Mouse (Mus musculus) heart, embryonic 13.5 days (tissue): ENCODE measurements at regions not wholly inside any gene's neighbourhood (a gene's known extent, or its start where the extent isn't known, plus 50 kb on each side); places are given as distances from the start of the nearest gene placed in this dataset.
A peak's percentile ranks its signal among the peaks of the same experiment; 100 is the strongest.

Source experiments
- ATAC-seq: fragments of 200-750 bp; cut with Nextera tagmentation; 2 replicates; pipeline ENCODE4 v1.8.0; 2017; ENCODE audit warnings: moderate TSS enrichment; ENCODE audit not compliant: insufficient number of reproducible peaks, low FRiP score, low TSS enrichment; ENCODE audit errors: extremely low read depth
- H3K27ac ChIP-seq: fragments of 300-500 bp; sonication (generic); replicated peaks from 2 replicates; pipeline ENCODE4 v1.5.1; 2015; ENCODE audit warnings: moderate library complexity, mild to moderate bottlenecking, inconsistent platforms
- H3K27me3 ChIP-seq: fragments of 300-500 bp; sonication (generic); replicated peaks from 2 replicates; pipeline ENCODE4 v1.6.1; 2015; ENCODE audit warnings: mild to moderate bottlenecking, inconsistent platforms
- H3K36me3 ChIP-seq: fragments of 300-500 bp; sonication (generic); 2 replicates; pipeline ENCODE4 v1.6.1; 2015; ENCODE audit warnings: mild to moderate bottlenecking, inconsistent platforms
- H3K4me1 ChIP-seq: fragments of 300-500 bp; sonication (generic); 2 replicates; pipeline ENCODE4 v1.6.1; 2015; ENCODE audit warnings: inconsistent platforms
- H3K4me2 ChIP-seq: fragments of 300-500 bp; sonication (generic); 2 replicates; pipeline ENCODE4 v1.6.1; 2015; ENCODE audit warnings: inconsistent platforms, mild to moderate bottlenecking, moderate library complexity
- H3K4me3 ChIP-seq: fragments of 300-500 bp; sonication (generic); 2 replicates; pipeline ENCODE4 v1.5.1; 2015; ENCODE audit warnings: moderate library complexity, mild to moderate bottlenecking, inconsistent platforms
- H3K9ac ChIP-seq: fragments of 300-500 bp; sonication (generic); 2 replicates; pipeline ENCODE4 v1.6.1; 2015; ENCODE audit warnings: inconsistent platforms, mild to moderate bottlenecking, moderate library complexity
- H3K9me3 ChIP-seq: fragments of 300-500 bp; sonication (generic); 2 replicates; pipeline ENCODE4 v1.6.1; 2016; ENCODE audit warnings: inconsistent platforms
- WGBS: fragments of 180-500 bp; shearing (Covaris S2); methylation state at CpG from one replicate; pipeline ENCODE4 v1.1.7; 2015; ENCODE audit warnings: mixed read lengths; 5-methylcytosine and 5-hydroxymethylcytosine counted together

DNA sequence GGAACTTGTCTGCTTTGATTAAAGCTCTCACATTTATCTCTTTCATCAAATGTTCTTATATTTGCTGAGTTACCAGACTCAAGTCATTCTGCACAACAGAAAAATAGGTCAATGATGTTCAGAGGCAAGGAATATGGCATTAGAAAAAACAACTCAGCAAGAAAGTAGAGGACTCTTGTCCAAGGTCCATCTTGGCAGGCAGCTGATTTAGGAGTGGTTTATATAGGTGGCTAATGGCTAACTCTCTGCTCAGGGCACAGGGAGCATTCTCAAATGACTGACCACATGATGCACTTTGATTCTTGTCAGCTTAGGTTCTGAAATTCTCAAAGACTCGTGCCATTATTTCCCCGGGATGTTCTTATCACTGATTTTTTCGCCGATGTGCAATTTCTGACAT, 216.7 kb upstream of the Mmadhc start:
- no peak overlapping the region for H3K4me2 ChIP-seq
- no peak overlapping the region for H3K9ac ChIP-seq
- no peak overlapping the region for H3K4me3 ChIP-seq
- no peaks in the 10 kb centered on the region for H3K36me3 ChIP-seq
- no peak overlapping the region for H3K27ac ChIP-seq
- no peak for ATAC-seq
- no peaks in the 10 kb centered on the region for H3K27me3 ChIP-seq
- H3K4me1 ChIP-seq = no peaks in the 10 kb centered on the region
- 82% methylated on average over 4 of the region's 4 CpGs for WGBS
- no peaks in the 10 kb centered on the region for H3K9me3 ChIP-seq

DNA sequence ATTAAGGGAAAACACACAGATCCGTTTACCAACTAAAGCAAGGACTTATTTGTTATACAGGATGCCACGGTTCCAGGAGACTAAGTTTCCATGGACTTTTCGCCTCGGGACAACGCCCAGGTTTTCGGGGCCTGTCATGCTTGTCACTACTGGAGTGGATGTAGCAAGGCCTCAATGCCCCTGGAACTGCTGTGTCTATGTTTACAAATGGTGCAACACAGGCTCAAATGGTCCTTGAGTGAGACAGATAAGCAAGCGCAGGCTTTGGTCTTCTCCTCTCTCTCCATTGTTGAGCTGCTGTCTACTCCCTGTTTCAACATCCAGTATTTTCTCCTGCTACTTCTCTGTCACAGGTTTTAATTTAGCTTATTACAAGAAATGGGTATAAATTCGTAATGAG, 202.1 kb upstream of the Mmadhc start:
- whole genome bisulfite sequencing = 76% methylated on average over 8 of the region's 8 CpGs
- Histone ChIP-seq H3K27me3 (no peaks in the 10 kb centered on the region), H3K27ac (no peak overlapping the region), H3K9ac (no peak overlapping the region), H3K4me3 (no peak overlapping the region), H3K9me3 (no peaks in the 10 kb centered on the region), H3K4me2 (no peak overlapping the region), H3K4me1 (peaks cover 6% of the 10 kb centered on the region), H3K36me3 (no peaks in the 10 kb centered on the region)
- ATAC-seq = no peak

DNA sequence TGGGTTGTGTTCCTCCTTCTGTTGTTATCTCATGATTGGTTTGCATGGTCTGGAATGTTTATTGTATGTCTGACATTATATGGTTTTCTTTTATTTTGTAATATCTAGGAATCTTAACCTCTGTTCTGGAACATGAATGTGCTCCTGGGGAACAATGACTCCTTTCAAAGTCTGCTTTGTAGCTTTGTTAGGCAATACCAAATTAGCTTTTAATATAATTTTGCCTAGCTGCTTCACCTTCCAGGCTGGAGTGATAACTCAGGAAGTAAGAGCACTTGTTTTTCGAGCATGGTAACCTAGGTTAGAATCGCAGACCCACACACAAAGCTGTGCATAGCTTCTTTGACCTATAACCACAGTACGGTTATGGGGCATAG, 199.4 kb upstream of the Mmadhc start:
- H3K27ac ChIP-seq = no peak overlapping the region
- H3K27me3 ChIP-seq = no peaks in the 10 kb centered on the region
- no peak for ATAC-seq
- no peaks in the 10 kb centered on the region for H3K9me3 ChIP-seq
- no peak overlapping the region for H3K4me3 ChIP-seq
- no peak overlapping the region for H3K9ac ChIP-seq
- H3K4me2 ChIP-seq = no peak overlapping the region
- no peaks in the 10 kb centered on the region for H3K36me3 ChIP-seq
- peaks cover 6% of the 10 kb centered on the region for H3K4me1 ChIP-seq
- 83% methylated on average over 3 of the region's 3 CpGs for whole genome bisulfite sequencing

DNA sequence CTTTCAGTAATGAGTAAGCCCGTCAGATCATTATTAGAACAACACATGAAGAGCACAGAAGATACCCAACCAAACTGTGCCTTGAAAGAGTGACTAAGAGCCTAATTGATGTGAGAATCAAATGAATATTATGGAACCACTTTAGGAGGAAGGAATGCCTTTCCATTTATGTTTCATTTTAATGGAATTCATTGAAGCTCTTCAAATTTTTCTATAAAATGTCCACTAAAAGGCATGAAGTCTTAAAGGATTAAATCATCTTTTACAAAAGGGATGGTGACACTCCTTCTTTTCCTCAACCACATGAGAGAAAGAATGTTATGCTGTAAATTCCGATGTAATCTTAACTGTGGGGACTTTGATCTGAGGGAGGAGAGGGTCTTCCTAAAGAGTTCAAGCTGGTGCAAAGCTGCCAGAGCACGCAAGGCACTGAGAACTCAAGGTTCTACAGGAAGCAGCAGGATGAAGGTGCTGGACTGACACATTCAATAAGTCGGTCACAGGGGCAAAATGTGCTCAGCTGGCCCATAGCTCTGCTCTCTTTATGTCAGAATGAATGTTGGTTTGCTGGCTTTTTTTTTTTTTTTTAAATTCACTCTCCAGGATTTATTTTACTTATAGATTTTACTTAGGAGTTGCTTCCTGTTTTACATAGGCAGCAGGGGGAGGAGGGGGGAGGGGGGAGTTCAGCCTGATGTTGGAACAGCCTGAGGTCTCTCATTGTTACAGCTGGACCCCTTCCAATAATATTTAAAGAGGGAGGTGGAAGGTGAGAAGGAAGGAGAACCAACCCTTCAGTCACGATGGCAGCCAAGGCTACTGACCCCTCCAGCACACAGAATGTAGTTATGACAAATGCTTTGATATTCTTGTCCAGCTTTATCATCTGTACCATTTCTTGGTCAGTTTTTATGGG, 198.8 kb upstream of the Mmadhc start:
- no peak for ATAC-seq

DNA sequence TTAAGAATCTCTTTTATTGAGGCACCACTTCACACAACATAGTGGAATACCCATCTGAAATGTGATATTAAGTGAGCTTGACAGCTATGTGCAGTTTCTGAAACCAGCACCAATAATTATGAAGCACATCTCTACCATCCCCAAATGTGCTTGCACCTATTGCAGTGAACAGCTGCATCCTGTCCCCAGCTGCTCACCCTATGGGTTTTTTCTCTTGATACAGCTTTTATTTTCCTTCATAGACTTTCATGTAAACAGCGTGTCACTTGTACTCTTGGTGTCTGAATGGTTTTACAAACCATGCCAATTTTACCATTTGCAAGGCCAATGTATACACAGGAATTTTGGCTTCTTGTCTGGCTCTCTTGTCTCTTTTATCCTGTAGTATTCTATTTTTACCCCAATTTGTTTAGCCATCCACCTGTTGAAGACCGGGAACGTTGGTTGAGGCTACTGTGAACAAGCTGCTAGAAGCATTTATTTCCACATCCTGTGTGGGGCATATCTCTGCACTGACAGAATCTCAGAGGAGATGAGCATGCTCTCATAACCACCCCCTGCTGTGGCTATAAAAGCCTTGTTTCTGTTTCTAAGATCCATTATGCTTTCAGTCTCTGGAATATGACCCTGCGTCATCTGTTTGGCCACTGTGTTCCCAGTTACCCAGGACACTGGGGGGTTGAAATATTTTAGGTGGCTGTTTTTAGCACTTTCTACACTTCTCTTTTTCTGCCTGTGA, 197.2 kb upstream of the Mmadhc start:
- Histone ChIP-seq H3K9me3 (no peaks in the 10 kb centered on the region), H3K36me3 (no peaks in the 10 kb centered on the region), H3K4me2 (no peak overlapping the region), H3K4me1 (peaks cover 6% of the 10 kb centered on the region), H3K27me3 (no peaks in the 10 kb centered on the region), H3K9ac (no peak overlapping the region), H3K27ac (no peak overlapping the region), H3K4me3 (no peak overlapping the region)
- no peak for ATAC-seq
- 54% methylated on average over 4 of the region's 4 CpGs for WGBS

More for the DNA sequence above, 198.8 kb upstream of the Mmadhc start:
- Histone ChIP-seq H3K4me1 (peaks cover 6% of the 10 kb centered on the region), H3K9me3 (no peaks in the 10 kb centered on the region), H3K4me2 (no peak overlapping the region), H3K27ac (no peak overlapping the region), H3K27me3 (no peaks in the 10 kb centered on the region), H3K9ac (no peak overlapping the region), H3K36me3 (no peaks in the 10 kb centered on the region), H3K4me3 (no peak overlapping the region)
- 36% methylated on average over 5 of the region's 5 CpGs for WGBS

DNA sequence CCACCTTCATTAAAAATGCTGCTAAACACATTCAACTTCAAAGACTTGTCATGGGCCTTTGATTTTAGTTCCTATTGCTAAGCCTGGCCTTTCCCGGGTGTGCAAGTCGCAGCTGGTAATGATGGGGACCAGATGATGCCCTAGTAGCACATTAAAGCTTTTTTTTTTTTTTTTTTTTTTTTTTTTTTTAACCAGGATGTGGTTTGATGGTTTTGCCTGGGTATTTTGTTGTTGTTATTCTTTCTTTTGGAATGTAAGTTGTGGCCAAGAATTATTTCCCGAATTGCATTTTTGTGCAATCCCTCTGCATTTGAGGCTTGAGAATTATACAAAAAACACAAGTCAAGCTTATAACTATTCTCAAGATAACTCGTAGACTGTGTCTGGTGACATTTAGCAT, 167.2 kb upstream of the Mmadhc start:
- Histone ChIP-seq H3K9me3 (peaks cover 7% of the 10 kb centered on the region), H3K27ac (no peak overlapping the region), H3K4me2 (no peak overlapping the region), H3K9ac (no peak overlapping the region), H3K36me3 (no peaks in the 10 kb centered on the region), H3K27me3 (no peaks in the 10 kb centered on the region), H3K4me1 (no peaks in the 10 kb centered on the region), H3K4me3 (no peak overlapping the region)
- WGBS = 73% methylated on average over 4 of the region's 4 CpGs
- ATAC-seq = no peak

DNA sequence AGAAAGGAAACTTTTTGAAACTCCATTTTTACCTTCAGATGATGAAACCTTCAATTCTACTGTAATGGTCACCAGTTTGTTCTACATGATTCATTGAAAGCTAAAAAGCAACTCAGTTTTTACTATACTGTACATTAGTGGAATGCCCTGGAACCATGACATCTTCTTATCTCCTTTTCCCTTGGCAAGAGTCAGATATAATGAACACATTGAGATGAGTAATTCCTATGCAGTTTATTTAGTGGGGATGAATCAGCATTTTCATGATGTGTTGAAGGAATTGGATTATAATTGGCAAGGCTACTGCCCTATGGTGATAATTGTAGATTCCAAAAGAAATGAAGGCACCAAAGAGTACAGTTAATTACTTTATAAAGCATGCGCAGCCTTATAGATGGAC, 165.8 kb upstream of the Mmadhc start:
- WGBS = 88% methylated on average over 1 of the region's 1 CpGs
- no peak overlapping the region for H3K9ac ChIP-seq
- H3K27me3 ChIP-seq = no peaks in the 10 kb centered on the region
- peaks cover under 1% of the 10 kb centered on the region for H3K4me1 ChIP-seq
- H3K9me3 ChIP-seq = peaks cover 12% of the 10 kb centered on the region
- no peak overlapping the region for H3K4me3 ChIP-seq
- no peaks in the 10 kb centered on the region for H3K36me3 ChIP-seq
- no peak for ATAC-seq
- H3K4me2 ChIP-seq = no peak overlapping the region
- H3K27ac ChIP-seq = no peak overlapping the region

DNA sequence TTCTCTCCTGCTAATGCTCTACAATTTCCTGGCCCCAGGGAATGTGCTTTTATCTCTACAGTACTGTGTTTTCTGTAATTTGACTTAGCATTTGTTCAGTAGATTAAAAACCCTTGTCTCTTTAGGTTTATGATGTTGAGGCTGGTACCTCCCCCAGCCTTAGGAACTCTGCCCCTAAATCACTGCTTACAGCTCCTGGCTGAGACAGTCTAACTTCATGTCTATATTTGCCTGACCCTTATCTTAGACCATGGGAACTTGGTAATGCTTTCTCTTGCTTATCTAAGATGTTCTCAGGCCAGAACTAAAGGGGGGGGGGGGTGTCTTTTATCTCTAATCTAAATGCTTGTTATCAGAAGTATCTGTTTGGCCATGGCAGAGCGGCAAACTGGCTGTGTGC, 160.1 kb upstream of the Mmadhc start:
- Histone ChIP-seq H3K9me3 (peaks cover 12% of the 10 kb centered on the region), H3K9ac (no peak overlapping the region), H3K4me3 (no peak overlapping the region), H3K4me2 (no peak overlapping the region), H3K4me1 (peaks cover 10% of the 10 kb centered on the region), H3K27ac (peak overlapping the region; percentile 33; the same call in 1 of the 2 replicates), H3K36me3 (no peaks in the 10 kb centered on the region), H3K27me3 (no peaks in the 10 kb centered on the region)
- 0% methylated on average over 1 of the region's 1 CpGs for WGBS
- ATAC-seq = no peak

DNA sequence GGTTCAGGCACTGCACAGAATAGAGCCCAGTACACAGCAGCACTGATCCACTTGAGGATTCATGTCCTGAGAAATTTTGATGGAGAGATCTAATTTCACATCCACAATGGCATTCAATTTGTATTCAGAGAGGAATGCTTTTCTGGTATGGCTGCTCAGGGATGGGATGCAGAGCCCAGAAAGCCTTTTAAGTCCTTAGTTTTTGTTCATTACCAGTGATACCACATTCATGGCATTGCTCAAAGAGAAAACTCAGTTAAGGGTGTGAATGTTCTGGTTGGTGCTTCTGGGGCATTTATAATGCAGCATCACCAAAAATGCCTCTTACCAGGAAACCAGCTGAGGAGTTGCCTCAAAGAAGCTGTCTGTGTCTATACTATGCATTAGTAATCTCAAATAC, 151.5 kb upstream of the Mmadhc start:
- Histone ChIP-seq H3K27ac (no peak overlapping the region), H3K4me2 (no peak overlapping the region), H3K9me3 (no peaks in the 10 kb centered on the region), H3K36me3 (no peaks in the 10 kb centered on the region), H3K4me1 (no peaks in the 10 kb centered on the region), H3K27me3 (no peaks in the 10 kb centered on the region), H3K4me3 (no peak overlapping the region), H3K9ac (no peak overlapping the region)
- no peak for ATAC-seq

DNA sequence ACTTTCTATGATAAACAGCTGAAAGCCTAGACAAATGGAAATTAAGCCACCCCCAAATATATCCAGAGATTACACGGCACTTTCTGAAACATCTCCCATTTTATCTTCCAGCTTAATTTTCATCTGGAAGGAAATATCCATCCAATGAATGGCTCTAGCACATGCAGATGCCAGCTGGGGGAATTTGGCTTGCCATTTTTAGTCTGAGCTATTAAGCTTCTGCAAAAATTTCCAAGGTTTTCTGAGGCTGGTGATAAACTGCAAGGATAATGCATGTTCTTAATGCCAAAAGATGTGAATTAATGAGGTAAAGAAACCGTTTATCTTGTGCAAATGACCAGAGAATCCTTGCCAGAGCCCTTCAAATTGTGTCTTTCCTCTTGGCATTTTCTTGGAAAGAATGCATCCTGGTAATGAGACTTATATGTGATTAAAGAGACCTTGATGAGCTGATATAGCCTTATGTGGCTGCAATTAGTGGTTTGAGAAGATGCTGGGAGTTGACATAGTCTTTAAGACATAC, 149.4 kb upstream of the Mmadhc start:
- Histone ChIP-seq H3K27ac (no peak overlapping the region), H3K9me3 (no peaks in the 10 kb centered on the region), H3K36me3 (no peaks in the 10 kb centered on the region), H3K9ac (no peak overlapping the region), H3K4me1 (no peaks in the 10 kb centered on the region), H3K4me2 (no peak overlapping the region), H3K4me3 (no peak overlapping the region), H3K27me3 (no peaks in the 10 kb centered on the region)
- no peak for ATAC-seq
- WGBS = 59% methylated on average over 2 of the region's 2 CpGs

DNA sequence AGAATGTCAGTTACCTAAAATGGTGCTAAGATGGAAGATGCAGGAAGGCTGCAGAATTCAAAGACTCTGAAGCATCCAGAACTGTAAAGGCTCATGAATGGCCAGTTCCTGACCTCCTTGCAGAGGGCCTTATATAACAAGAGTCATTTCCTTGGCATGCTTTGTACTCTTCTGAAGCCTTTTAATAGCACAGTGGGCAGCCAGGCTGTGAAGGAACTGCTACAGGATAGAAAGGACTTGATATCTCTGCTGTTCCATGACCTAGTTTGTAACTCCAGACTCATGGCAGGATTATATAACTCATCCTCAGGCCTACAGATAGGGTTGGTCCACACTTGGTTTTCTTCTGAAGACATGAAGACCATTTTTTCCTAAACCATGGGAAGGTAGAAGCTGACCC, 143.7 kb upstream of the Mmadhc start:
- Histone ChIP-seq H3K4me2 (no peak overlapping the region), H3K9me3 (no peaks in the 10 kb centered on the region), H3K27ac (no peak overlapping the region), H3K4me1 (no peaks in the 10 kb centered on the region), H3K36me3 (no peaks in the 10 kb centered on the region), H3K27me3 (no peaks in the 10 kb centered on the region), H3K9ac (no peak overlapping the region), H3K4me3 (no peak overlapping the region)
- ATAC-seq = no peak
